Mouse (Mus musculus): ENCODE measurements around the gene Rbm20. TPM values are rescaled to one million over a fixed set of nuclear protein-coding genes. Genes with fewer than 3 reads are reported as not detected.

Gene Rbm20
- polyA plus RNA-seq, 1 experiment from 2014 or later, result 2.5 TPM

GRCm38 (mm10) chr19:53830407-53831163, 153.5 kb downstream of the Rbm20 start:
- Histone ChIP-seq H3K9me3 (replicated peaks; ENCODE audit: low read length) (no peaks in the 10 kb centered on the region), H3K4me1 (replicated peaks; ENCODE audit: insufficient read depth, low read length) (peaks cover 16% of the 10 kb centered on the region), H3K27me3 (ENCODE audit: insufficient read depth, low read length) (no peaks in the 10 kb centered on the region), H3K36me3 (ENCODE audit: insufficient read depth, low read length) (no peaks in the 10 kb centered on the region), H3K27ac (peak overlapping the region; percentile 65), H3K9ac (ENCODE audit: low read depth, low read length) (no peak overlapping the region), H3K4me3 (replicated peaks; ENCODE audit: low read depth, low read length) (no peak overlapping the region), H3K4me2 (ENCODE audit: low read length) (peak overlapping the region; percentile 27)
- TF ChIP-seq CTCF (IDR thresholded peaks at IDR 0.05; ENCODE audit: low read depth), result no peak
- DNase-seq (ENCODE audit: low spot score) (peak; percentile 91), ATAC-seq (replicated peaks; ENCODE audit: low FRiP score, low read depth) (peak; percentile 96)
- 8% methylated on average over 8 of the region's 8 CpGs for WGBS

GRCm38 (mm10) chr19:53831164-53831448, 154.0 kb downstream of the Rbm20 start:
- peaks cover 16% of the 10 kb centered on the region for H3K4me1 ChIP-seq (replicated peaks; ENCODE audit: insufficient read depth, low read length)
- no peak overlapping the region for H3K9ac ChIP-seq (ENCODE audit: low read depth, low read length)
- H3K9me3 ChIP-seq (replicated peaks; ENCODE audit: low read length), result no peaks in the 10 kb centered on the region
- H3K4me3 ChIP-seq (replicated peaks; ENCODE audit: low read depth, low read length), result no peak overlapping the region
- no peak overlapping the region for H3K4me2 ChIP-seq (ENCODE audit: low read length)
- WGBS, result 16% methylated on average over 3 of the region's 3 CpGs
- no peaks in the 10 kb centered on the region for H3K36me3 ChIP-seq (ENCODE audit: insufficient read depth, low read length)
- H3K27ac ChIP-seq, result peak overlapping the region; percentile 65
- DNase-seq (ENCODE audit: low spot score) (no peak), ATAC-seq (replicated peaks; ENCODE audit: low FRiP score, low read depth) (no peak)
- TF ChIP-seq CTCF (IDR thresholded peaks at IDR 0.05; ENCODE audit: low read depth), result no peak
- H3K27me3 ChIP-seq (ENCODE audit: insufficient read depth, low read length), result no peaks in the 10 kb centered on the region

- TF ChIP-seq CTCF (IDR thresholded peaks at IDR 0.05; ENCODE audit: low read depth), result no peak
- H3K9me3 ChIP-seq (replicated peaks; ENCODE audit: low read length), result no peaks in the 10 kb centered on the region
- peaks cover 16% of the 10 kb centered on the region for H3K4me1 ChIP-seq (replicated peaks; ENCODE audit: insufficient read depth, low read length)
- no peak overlapping the region for H3K4me3 ChIP-seq (replicated peaks; ENCODE audit: low read depth, low read length)
- ATAC-seq (replicated peaks; ENCODE audit: low FRiP score, low read depth) (no peak), DNase-seq (ENCODE audit: low spot score) (no peak)
- H3K9ac ChIP-seq (ENCODE audit: low read depth, low read length), result no peak overlapping the region
- 43% methylated on average over 7 of the region's 7 CpGs for WGBS
- no peak overlapping the region for H3K4me2 ChIP-seq (ENCODE audit: low read length)
- H3K27ac ChIP-seq, result no peak overlapping the region
- no peaks in the 10 kb centered on the region for H3K27me3 ChIP-seq (ENCODE audit: insufficient read depth, low read length)
- H3K36me3 ChIP-seq (ENCODE audit: insufficient read depth, low read length), result no peaks in the 10 kb centered on the region
These were observed 155.4 kb downstream of the Rbm20 start for GRCm38 (mm10) chr19:53832512-53832911.

- H3K9me3 ChIP-seq (replicated peaks; ENCODE audit: low read length), result no peaks in the 10 kb centered on the region
- no peak for DNase-seq (ENCODE audit: low spot score)
- no peak overlapping the region for H3K27ac ChIP-seq
- no peak overlapping the region for H3K4me3 ChIP-seq (replicated peaks; ENCODE audit: low read depth, low read length)
- no peak for TF ChIP-seq CTCF (IDR thresholded peaks at IDR 0.05; ENCODE audit: low read depth)
- no peak overlapping the region for H3K4me2 ChIP-seq (ENCODE audit: low read length)
- H3K27me3 ChIP-seq (ENCODE audit: insufficient read depth, low read length), result no peaks in the 10 kb centered on the region
- no peak overlapping the region for H3K9ac ChIP-seq (ENCODE audit: low read depth, low read length)
- no peaks in the 10 kb centered on the region for H3K36me3 ChIP-seq (ENCODE audit: insufficient read depth, low read length)
- WGBS, result 43% methylated on average over 8 of the region's 8 CpGs
- peaks cover 16% of the 10 kb centered on the region for H3K4me1 ChIP-seq (replicated peaks; ENCODE audit: insufficient read depth, low read length)
- no peak for ATAC-seq (replicated peaks; ENCODE audit: low FRiP score, low read depth)
These were observed 156.8 kb downstream of the Rbm20 start for GRCm38 (mm10) chr19:53833745-53834369.

GRCm38 (mm10) chr19:53836569-53837454, 159.7 kb downstream of the Rbm20 start:
- Histone ChIP-seq H3K4me3 (replicated peaks; ENCODE audit: low read depth, low read length) (no peak overlapping the region), H3K36me3 (ENCODE audit: insufficient read depth, low read length) (no peaks in the 10 kb centered on the region), H3K9ac (ENCODE audit: low read depth, low read length) (no peak overlapping the region), H3K9me3 (replicated peaks; ENCODE audit: low read length) (no peaks in the 10 kb centered on the region), H3K27ac (peak overlapping the region; percentile 63), H3K4me2 (ENCODE audit: low read length) (no peak overlapping the region), H3K4me1 (replicated peaks; ENCODE audit: insufficient read depth, low read length) (no peaks in the 10 kb centered on the region; the same call in 1 of the 2 replicates), H3K27me3 (ENCODE audit: insufficient read depth, low read length) (no peaks in the 10 kb centered on the region)
- peak; percentile 82 for ATAC-seq (replicated peaks; ENCODE audit: low FRiP score, low read depth)
- 36% methylated on average over 6 of the region's 6 CpGs for WGBS
- no peak for TF ChIP-seq CTCF (IDR thresholded peaks at IDR 0.05; ENCODE audit: low read depth)
- no peak for DNase-seq (ENCODE audit: low spot score)

- Histone ChIP-seq H3K4me1 (replicated peaks; ENCODE audit: insufficient read depth, low read length) (no peaks in the 10 kb centered on the region; the same call in 1 of the 2 replicates), H3K36me3 (ENCODE audit: insufficient read depth, low read length) (no peaks in the 10 kb centered on the region), H3K9me3 (replicated peaks; ENCODE audit: low read length) (no peaks in the 10 kb centered on the region), H3K4me3 (replicated peaks; ENCODE audit: low read depth, low read length) (no peak overlapping the region), H3K27ac (no peak overlapping the region), H3K9ac (ENCODE audit: low read depth, low read length) (no peak overlapping the region), H3K4me2 (ENCODE audit: low read length) (no peak overlapping the region), H3K27me3 (ENCODE audit: insufficient read depth, low read length) (no peaks in the 10 kb centered on the region)
- ATAC-seq (replicated peaks; ENCODE audit: low FRiP score, low read depth) (no peak), DNase-seq (ENCODE audit: low spot score) (no peak)
- WGBS, result 63% methylated on average over 9 of the region's 9 CpGs
- TF ChIP-seq CTCF (IDR thresholded peaks at IDR 0.05; ENCODE audit: low read depth), result peak; percentile 58
These were observed 161.7 kb downstream of the Rbm20 start for GRCm38 (mm10) chr19:53838850-53839249.

All from kidney, postnatal 0 days (tissue).